Mouse (Mus musculus) T-helper 17 cell (primary cell): Measurements from ENCODE around the gene Phf24.

Experiments used
- in situ Hi-C, 2 experiments: fragments of 300-600 bp; cut with MboI, MseI; formaldehyde crosslinking; loops; 1 replicate in 1 of 2; 2 replicates in 1 of 2; pipeline ENCODE4 v1.15.1; 2025; ENCODE audit warnings: high pct_unique_total_duplicates in 2 of 2

The Phf24 gene

DNA sequence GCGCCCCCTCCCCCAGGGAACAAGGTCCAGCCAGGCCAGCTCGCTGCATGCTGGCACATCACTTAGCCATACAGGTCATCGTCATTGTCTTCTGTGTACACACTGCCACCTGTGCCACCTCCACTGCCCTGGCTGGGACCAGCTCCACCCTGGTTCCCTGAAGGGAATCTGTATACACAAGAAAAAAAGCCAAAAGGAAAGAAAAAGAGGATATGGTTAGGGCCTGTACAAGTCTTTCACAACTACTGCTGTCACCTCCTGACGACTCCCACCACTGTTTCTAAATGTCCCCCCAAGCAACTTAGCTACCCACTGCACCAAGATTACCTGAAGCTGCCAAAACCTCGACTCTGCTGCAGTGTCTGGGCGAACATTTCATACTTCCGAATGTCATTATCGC lies 64.0 kb downstream of the Phf24 start:
- in situ Hi-C loops: loop anchor here in 1 of 2 experiments (10.0 kb wide), 1 partner anchor 1976 kb away; no protein-coding TSS in a partner anchor

DNA sequence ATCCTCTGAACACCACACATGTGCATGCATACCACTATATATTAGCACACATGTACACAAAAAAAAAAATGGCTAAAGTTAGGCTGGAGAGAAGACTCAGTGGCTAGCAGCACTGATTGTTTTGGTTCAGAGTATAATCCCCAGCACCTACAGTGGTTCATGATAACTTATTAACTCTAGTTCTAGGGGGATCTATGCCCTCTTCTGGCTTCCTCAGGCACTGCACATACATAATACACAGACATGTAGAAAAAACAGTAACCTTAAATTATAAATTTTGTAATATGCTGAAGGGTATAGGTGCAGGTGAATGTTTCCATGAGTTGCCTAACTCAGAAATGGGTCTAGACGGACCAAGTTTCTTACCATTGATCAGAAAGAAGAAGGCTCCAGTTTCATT lies 71.8 kb downstream of the Phf24 start:
- in situ Hi-C loops: loop anchor here in 1 of 2 experiments (10.0 kb wide), 1 partner anchor 1983 kb away; no protein-coding TSS in a partner anchor
